Mouse (Mus musculus) spleen, adult 2 months (tissue): ENCODE data around the gene Ano9.

Experiments used
- CTCF ChIP-seq: fragments of 200-500 bp; IDR thresholded peaks from 2 replicates; pipeline ENCODE4 v1.5.1; 2011; ENCODE audit warnings: mild to moderate bottlenecking, inconsistent platforms; ENCODE audit not compliant: insufficient read depth, insufficient read length, insufficient replicate concordance; ENCODE audit errors: extremely low read depth
- POLR2A ChIP-seq: fragments of 200-500 bp; IDR thresholded peaks from 2 replicates; pipeline ENCODE4 v1.6.1; 2011; ENCODE audit warnings: low read depth, low read length, inconsistent platforms

DNA sequence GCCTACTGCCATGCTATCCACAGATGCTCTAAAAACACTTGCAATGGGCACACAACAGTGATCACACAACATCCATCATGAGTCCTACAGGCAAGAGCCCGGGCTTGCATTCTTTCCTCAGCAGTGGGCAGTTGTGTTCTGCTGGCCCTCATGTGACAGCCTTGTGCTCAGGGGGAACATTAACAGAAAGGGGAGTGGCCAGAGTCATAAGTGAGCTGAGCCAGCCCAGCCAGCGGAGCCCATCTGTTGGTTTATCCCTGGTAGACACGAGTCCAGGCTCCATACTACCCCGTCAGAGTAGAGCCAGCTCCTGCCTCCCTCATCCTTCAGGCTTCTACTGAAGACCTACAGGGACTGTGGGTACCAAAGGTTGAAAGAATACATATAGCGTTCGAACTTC lies 23.7 kb downstream of the Ano9 start:
- TF ChIP-seq CTCF (no peak), POLR2A (no peak)
